Mouse (Mus musculus) urinary bladder, postnatal 0 days (tissue): ENCODE measurements around the gene Uso1. TPM values are rescaled to one million over a fixed set of nuclear protein-coding genes. Genes with fewer than 3 reads are reported as not detected.

Experiments
- polyA plus RNA-seq: library from polyadenylated mRNA; unstranded; fragments of >200 nt; fragmentation: Nextera tagmentation; extraction: Ambion mirVana; gene quantifications from 2 replicates; pipeline ENCODE4 v1.2.1, GENCODE M21; 2015

Gene Uso1
- polyA plus RNA-seq, result 31.2 and 37.4 TPM in 2 replicates

DNA sequence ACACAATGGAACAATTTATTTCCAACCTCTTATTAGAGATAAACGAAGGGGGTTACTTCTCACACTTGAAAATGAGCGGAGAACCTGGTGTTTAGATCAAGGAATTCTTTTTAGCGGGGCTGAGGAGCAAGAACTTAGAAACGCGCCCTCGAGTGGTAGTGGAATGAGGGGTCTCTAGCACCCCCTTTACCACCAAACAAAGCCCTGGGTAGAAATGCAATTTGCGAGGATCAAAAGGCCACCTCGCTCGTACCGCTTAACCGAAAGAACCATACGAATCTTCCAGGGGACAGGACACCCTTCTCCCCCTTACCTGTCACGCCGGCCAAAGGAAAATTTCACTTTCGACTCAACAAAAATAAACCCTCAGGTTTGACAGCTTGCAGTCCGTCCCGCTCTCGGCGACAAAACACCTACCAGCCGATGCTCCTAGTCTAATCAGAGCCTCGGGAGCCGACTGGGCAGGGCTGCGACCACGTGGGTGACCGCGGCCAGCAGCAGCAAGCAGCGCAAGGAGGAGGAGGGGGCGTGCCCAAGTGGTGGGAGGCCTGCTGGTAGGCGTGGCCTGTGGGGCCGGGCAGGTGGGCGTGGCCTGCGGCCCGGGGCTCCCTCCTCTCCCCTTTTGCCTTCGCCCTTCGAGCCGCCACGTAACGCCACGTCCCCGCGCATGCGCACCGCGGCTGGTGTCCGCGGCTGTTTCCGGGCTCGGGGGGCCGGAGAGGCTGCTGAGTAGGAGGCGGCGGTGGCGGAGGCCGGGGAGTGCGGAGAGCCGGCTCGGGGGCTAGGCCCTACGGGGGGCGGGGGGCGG lies at the start of gene Uso1:
Uso1 (plus strand) TSS at position 700 of the 808 bp plus-strand sequence.

DNA sequence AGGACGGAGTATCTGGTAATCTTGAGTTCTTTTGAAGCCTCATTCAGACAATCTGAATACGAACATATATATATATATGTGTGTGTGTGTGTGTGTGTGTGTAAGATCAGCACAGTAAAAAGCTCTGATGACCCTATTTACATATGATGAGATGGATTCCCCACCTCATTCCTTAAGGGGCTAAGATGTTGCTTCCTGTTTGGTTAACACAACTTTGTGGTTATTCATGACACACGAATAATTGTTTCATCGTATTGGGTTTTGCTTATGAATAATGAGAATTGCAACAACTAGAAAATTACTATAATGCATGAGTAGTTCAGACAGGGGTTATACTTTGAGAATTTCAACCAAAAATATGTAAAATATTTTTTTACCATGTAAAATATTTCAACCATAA lies 77.6 kb downstream of the Uso1 start, which contains the start of gene U90926:
U90926 (minus strand) TSS at position 101 of the 400 bp plus-strand sequence.

Other genes with a start within 250 kb of the Uso1 start
- 57.0 and 59.5 TPM in 2 replicates for gene Rchy1, start 174.9 kb upstream of the Uso1 start, polyA plus RNA-seq
- 0.17 and 0.22 TPM in 2 replicates for gene Odaph, start 150.5 kb upstream of the Uso1 start, polyA plus RNA-seq
- 4.1 and 5.8 TPM in 2 replicates for gene Cdkl2, start 94.1 kb upstream of the Uso1 start, polyA plus RNA-seq
- gene G3bp2, start 54.2 kb upstream of the Uso1 start, polyA plus RNA-seq, result 141 and 156 TPM in 2 replicates
- not detected in 2 replicates for gene U90926, start 77.5 kb downstream of the Uso1 start, polyA plus RNA-seq
- gene Ppef2, start 118.3 kb downstream of the Uso1 start, polyA plus RNA-seq, result not detected in 2 replicates
- gene Naaa, start 140.2 kb downstream of the Uso1 start, polyA plus RNA-seq, result 8.3 and 10.1 TPM in 2 replicates
- 21.9 and 22.3 TPM in 2 replicates for gene Sdad1, start 172.5 kb downstream of the Uso1 start, polyA plus RNA-seq
- gene Cxcl9, start 190.1 kb downstream of the Uso1 start, polyA plus RNA-seq, result 0.04 TPM in 1 of 2 replicates, not detected in the other
- 188 and 200 TPM in 2 replicates for gene Art3, start 193.9 kb downstream of the Uso1 start, polyA plus RNA-seq
- gene Cxcl10, start 211.0 kb downstream of the Uso1 start, polyA plus RNA-seq, result 0.15 and 0.58 TPM in 2 replicates